ENCODE assay signal across 13 mouse cellular contexts in the genomic region with DNA sequence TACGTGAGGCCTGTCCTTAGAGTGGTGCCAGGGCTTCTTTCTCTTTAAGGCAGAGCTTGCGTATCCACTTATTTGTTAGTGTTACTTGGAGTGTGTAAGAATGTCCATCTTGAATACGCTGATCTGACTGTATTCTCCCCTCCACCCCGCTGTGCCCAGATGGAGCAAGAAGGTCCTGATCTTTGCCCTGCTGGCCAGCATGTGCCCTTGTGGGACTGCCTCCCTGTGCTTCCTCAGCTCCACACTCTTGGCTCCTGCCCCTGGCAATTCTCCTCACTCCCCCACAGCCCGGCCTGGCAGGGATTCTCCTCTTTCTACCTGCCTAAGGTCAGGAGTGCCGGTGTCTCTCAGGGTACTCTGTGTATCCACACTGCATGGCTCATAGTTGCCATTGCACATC.
"Had no signal": no experiment of that assay in that cellular context is flagged by ENCODE, and none has a peak within 500 bp of the region (broad histone marks: within the 10 kb centered on the region; RNA-seq: fewer than 3 reads in every experiment).

No protein-coding gene starts in this region.

- DNase-seq: liver, embryonic 13.5 days; liver, postnatal 0 days; lung, postnatal 14 days; right cerebral cortex, postnatal 14 days; thymus, postnatal 36 days had no signal

- H3K9ac ChIP-seq: intestine, embryonic 15.5 days; liver, embryonic 13.5 days; liver, postnatal 0 days; lung, embryonic 15.5 days; stomach, embryonic 15.5 days had no signal

- H3K27ac ChIP-seq: intestine, embryonic 15.5 days; layer of hippocampus, adult 2 months; limb, embryonic 10.5 days; liver, embryonic 13.5 days; lung, embryonic 15.5 days; macrophage; stomach, embryonic 15.5 days had no signal

- H3K4me3 ChIP-seq: intestine, embryonic 15.5 days; layer of hippocampus, adult 2 months; limb, embryonic 10.5 days; liver, embryonic 13.5 days; lung, embryonic 15.5 days; megakaryocyte, embryonic 14.5 days; stomach, embryonic 15.5 days had no signal

- H3K9me3 ChIP-seq: intestine, embryonic 15.5 days; limb, embryonic 10.5 days; liver, embryonic 13.5 days; lung, embryonic 15.5 days; stomach, embryonic 15.5 days had no signal

- H3K36me3 ChIP-seq: intestine, embryonic 15.5 days; limb, embryonic 10.5 days; liver, embryonic 13.5 days; lung, embryonic 15.5 days; stomach, embryonic 15.5 days had no signal

- H3K4me2 ChIP-seq: intestine, embryonic 15.5 days; liver, embryonic 13.5 days; lung, embryonic 15.5 days; midbrain, embryonic 11.5 days; stomach, embryonic 15.5 days had no signal

- H3K4me1 ChIP-seq: intestine, embryonic 15.5 days; limb, embryonic 10.5 days; liver, embryonic 13.5 days; lung, embryonic 15.5 days; stomach, embryonic 15.5 days had no signal

- ATAC-seq: intestine, embryonic 15.5 days; liver, postnatal 0 days had no signal
